Mouse (Mus musculus) cerebellum, adult 11-12 months (tissue): ENCODE results near the gene Olfr288.

Source experiments
- DNase-seq: peaks from one replicate; pipeline ENCODE4 v3.0.0; 2022

Gene Olfr288

GRCm38 (mm10) chr15:98195442-98195841 lies at the start of gene Olfr288:
Gene Olfr288 (minus strand): TSS chr15:98195542.
- DNase-seq = no peak

GRCm38 (mm10) chr15:98235442-98235841 lies 40.1 kb upstream of the Olfr288 start:
- DNase-seq = no peak

- no peak for DNase-seq
Observed at GRCm38 (mm10) chr15:98234350-98234749, 39.0 kb upstream of the Olfr288 start, which contains the start of gene Olfr286. Gene Olfr286 (minus strand): TSS chr15:98234450.

GRCm38 (mm10) chr15:98226096-98226495 lies 30.8 kb upstream of the Olfr288 start:
- no peak for DNase-seq

GRCm38 (mm10) chr15:98225610-98226009 lies 30.3 kb upstream of the Olfr288 start:
- no peak for DNase-seq

DNA sequence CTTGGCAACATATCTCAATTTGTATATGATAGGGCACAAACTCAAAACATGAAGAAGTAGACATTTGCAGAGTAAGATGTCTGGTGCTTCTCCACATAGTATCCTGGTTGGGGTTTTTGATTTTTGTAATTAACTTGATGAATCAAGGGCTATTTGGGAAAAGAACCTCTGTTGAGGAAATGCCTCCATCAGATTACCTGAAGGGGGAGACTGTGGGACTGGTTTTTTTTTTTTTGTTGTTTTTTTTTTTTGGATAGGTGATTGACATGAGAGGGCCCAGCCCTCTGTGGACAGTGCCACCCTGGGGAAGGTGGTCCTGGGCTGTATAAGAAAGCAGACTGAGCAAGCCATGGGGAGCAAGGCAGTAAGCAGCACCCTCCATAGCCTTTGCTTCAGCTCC lies 27.0 kb upstream of the Olfr288 start:
- DNase-seq = no peak

DNA sequence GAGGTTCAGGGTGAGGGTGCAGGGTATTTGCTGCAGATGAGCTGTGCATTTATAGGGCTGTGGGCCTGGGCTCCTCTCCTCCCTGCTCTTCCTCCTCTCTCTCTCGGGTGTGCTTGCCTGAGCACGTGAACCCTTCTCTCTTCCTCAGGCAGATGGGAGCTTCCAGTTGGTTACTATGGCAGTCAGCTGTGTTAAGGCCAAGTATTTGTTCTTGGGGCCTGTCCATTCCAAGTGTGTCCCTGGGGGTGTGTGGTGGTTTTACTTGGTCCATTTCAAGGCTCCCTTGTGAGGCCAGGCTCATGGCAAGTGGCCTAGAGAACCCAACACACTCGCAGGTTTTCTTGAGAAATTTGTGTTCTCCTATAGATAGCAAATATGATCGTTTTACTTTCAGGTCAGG lies 25.5 kb upstream of the Olfr288 start, which contains the start of the genes Gm44579 and Olfr287:
TSS of gene Gm44579 (minus strand) at position 101 of the 400 bp plus-strand sequence.
TSS of gene Olfr287 (minus strand) at position 180 of the 400 bp plus-strand sequence.
- DNase-seq = peak; percentile 12

DNA sequence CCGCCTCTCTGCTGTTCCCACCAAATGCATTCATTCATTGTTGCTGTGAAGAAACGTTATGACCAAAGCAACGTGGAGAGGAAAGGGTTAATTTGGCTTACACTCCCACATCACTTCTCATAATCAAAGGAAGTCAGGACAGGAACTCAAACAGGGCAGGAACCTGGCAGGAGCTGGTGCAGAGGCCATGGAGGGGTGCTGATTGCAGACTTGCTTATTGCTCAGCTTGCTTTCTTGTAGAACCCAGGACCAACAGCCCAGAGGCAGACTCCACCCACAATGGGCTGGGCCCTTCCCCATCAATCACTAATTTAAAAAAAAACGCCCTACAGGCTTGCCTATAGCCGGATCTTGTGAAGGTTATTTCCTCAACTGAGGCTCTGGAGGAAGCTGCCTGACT lies 18.8 kb upstream of the Olfr288 start:
- DNase-seq = no peak

DNA sequence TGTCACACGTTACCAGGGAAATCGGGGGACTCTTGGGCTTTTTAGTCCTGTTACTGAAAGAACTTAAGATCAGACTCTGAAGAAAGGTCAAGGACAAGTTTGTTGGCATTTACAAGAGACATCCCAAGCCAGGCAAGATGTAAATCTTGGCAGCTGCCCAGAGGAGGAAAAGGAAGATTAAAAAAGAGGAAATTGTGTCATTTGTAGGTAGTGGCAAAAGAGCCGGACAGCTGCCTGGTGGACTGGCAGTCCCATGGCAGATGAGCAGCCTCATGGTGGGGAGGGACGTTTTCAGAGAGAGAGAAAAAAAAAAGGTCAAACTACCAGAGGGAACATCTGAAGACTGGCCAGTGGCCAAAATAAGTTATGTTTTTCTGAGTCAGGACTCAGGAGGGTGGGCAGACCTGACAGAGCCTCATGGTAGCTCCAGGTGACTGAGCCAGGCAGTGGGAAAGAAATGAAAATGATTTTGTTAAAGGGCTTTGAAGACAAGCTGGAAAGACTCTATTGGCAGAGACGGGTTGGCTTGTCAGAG lies 18.1 kb upstream of the Olfr288 start:
- DNase-seq = no peak

GRCm38 (mm10) chr15:98209676-98210075 lies 14.3 kb upstream of the Olfr288 start:
- DNase-seq = no peak

DNA sequence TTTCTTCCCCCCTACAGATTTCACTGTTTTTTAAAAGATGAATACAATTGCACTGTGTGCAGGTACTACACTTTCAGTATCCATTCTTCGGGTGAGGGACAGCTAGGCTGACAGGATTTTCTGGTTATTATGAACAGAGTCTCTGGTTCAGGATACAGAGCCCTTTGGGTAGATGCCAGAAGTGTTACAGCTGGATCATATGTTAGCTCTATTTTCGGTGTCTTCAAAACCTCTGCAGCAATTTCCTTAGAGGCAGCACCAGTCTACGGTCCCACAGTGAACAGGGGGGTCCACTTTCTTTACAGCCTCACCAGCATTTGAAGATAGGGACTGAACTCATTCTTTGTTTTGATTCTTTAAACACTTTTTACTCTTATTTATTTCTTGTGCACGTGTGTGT lies 10.9 kb downstream of the Olfr288 start:
- DNase-seq = no peak

GRCm38 (mm10) chr15:98181856-98182570 lies 13.3 kb downstream of the Olfr288 start:
- DNase-seq = peak; percentile 70

- DNase-seq = peak; percentile 99
Observed at GRCm38 (mm10) chr15:98181132-98181711, 14.1 kb downstream of the Olfr288 start.

GRCm38 (mm10) chr15:98180567-98181131 lies 14.7 kb downstream of the Olfr288 start:
- DNase-seq = no peak

- DNase-seq = no peak
Observed at GRCm38 (mm10) chr15:98177320-98177719, 18.0 kb downstream of the Olfr288 start.

DNA sequence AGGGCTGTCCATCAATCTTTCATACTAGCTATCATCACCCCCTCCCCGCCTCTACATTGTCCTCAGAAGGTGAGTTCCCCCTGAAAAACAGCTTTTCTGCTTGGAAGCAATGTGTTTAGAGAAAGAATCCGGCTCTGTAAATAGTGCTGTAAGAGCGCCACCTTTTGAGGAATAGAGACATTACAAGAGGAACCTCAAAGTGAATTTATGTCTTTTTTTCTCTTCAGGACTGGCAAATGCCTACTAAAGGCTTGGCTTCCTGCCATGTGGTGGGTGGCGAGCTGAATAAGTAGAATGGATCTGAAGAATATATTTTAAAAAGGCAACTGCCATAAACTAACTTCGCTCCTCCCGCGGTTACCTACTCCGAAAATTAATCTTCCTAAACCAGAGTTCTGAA lies 21.5 kb downstream of the Olfr288 start:
- no peak for DNase-seq

DNA sequence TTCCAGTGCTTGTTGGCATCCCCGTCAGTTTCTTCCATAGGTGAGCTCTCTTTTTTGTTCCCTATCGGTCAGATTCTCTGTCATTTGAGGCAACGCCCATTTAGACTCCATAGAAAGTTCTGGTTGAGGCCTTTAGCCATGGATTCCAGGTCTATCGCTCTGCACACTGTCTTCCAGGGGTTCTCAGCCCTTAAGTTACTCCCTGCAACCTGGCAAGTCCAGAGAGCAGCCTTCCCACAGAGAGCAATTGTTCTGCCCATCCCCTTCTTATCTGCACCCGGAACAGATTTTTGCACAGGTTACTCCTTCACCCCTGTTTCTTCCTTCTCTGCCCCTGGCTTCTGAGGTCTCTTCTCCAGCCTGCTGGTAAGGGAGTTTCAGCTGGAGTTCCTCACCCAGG lies 23.2 kb downstream of the Olfr288 start:
- no peak for DNase-seq

DNA sequence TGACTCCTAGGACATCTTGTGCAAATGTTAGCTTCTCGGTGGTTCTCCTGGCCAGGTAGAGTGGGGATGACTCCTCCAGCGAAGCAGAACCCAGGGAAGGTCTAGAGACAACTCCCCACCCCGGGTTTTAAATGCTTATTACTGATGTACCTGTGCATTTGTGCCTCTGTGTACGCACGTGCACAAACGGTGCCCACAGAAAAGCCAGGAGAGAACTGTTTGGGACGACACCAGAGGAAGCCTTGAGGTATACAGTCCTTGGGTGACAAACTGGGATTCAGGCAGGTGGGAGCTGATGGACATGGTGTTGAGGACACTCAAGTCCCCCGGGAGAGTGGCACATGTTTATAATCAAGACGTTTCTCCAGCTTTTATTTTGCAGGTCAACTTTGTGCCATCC lies 24.4 kb downstream of the Olfr288 start:
- no peak for DNase-seq

- DNase-seq = no peak
Observed at GRCm38 (mm10) chr15:98170365-98170764, 25.0 kb downstream of the Olfr288 start.

DNA sequence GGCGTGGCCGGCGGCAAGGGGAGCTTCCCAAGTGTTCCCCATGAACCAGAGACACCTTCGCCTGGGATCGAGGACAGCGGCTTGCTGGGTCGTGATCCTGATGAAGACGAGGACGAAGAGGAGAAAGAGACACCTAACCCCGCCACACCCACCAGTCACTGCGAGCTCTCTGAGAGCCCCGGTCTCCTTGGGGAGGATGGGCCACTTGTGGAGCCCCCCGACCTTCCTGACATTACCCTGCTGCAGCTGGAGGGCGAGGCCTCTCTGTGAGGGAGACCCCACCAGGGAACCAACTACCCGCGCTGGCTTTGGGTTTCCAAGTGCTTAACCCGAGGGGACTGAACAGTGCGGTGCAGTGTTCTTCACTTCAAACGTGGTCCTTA lies 26.7 kb downstream of the Olfr288 start:
- no peak for DNase-seq

DNA sequence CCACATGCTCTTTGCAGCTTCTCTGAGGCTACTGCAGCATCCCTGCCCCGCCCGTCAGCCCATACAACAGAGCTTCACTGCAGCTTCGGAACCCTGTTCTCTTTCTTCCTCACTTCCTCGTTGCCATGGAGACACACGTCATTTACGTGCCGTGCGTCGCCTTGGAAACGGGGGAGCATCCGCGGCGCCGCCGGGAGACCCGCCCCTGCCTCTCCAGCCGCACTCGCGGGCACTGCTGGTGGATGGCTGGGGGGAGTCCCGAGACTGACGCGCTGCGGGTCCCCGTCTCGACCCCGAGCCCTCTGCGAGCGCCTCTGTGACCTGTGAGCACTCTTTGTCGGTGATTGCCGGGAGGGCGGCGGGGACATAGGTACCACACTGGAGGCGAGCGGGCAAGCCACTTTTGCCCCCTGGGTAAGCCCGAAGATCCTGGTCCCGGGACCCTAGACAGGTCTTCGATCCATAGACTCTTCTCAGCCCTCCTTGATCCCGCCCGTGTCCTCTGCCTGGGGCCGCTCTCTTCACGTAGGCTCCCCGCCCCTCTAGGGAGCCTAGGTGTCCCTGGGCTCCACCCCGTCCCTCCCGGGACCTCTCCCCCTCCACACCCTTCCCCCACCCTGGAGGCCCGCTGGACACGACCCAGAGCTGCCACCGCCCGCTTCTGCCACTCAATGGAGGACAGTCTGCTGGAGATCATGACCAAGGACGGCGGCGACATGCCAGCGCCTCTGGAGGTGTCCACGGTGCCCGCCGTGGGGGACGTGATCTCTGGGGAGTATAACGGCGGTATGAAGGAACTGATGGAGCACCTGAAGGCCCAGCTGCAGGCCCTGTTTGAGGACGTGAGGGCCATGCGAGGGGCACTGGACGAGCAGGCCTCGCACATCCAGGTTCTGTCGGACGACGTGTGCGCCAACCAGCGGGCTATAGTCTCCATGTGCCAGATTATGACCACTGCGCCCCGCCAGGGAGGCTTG lies 27.4 kb downstream of the Olfr288 start:
- peak; percentile 92 for DNase-seq

- DNase-seq = no peak
Observed at GRCm38 (mm10) chr15:98166963-98167644, 28.2 kb downstream of the Olfr288 start, which contains the start of gene Ccdc184. Gene Ccdc184 (plus strand): TSS chr15:98167158.
